Mouse (Mus musculus) mature B cell (primary cell): ENCODE measurements around the gene Clcn7.
"Not testable (repeated sequence)": the region's sequence is repeated elsewhere in the genome, so short reads cannot be mapped to it uniquely, and the experiment has no call there.

Source experiments
- in situ Hi-C: fragments of 300-500 bp; cut with MboI; formaldehyde crosslinking; loops from 2 replicates; pipeline ENCODE4 v1.14.3; 2019

The Clcn7 gene

DNA sequence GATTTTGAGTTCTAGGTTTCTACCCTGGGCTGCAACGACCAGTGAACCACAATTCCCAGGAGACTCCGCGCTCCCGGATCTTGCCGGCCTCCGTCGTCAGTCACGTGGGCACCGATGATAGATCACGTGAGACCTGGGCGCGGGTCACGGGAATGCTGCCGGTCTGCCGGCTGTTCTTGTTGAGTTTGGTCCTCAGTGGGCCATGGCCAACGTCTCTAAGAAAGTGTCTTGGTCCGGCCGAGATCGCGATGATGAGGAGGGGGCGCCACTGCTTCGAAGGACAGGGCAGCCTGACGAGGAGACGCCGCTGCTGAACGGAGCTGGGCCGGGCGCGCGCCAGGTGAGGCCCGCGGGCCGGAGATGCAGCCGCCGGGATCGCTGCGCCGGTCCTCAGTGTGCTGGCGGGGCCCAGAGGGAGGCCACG lies at the start of gene Clcn7:
TSS of gene Clcn7 (plus strand) at position 117 of the 424 bp plus-strand sequence.
- in situ Hi-C loops, result no loop called here

DNA sequence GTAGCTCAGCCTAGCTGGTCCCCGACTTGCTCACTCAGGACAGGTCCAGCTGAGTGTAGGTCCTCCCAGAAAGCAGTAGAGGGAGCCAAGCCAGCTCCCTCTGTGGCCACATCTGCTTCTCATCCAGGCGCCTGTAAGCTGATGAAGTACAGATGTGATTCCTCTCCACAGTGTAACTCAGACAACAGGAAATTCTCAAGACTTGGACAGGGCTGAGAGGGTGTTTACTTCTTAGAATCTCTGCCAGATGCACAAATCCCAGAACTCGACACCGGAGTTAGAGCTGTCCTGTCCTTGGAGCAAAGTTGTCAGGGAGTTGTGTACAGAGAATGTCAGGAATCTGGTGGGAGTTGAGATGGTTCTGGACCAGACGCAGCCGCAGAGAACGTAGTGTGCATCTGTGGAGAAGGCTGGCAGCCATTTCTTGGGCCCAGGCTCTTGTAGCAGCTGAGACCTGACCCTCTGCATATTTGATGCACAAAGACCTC lies 49.7 kb upstream of the Clcn7 start, which contains the start of gene Tmem204:
TSS of gene Tmem204 (minus strand) at position 148 of the 488 bp plus-strand sequence.
- in situ Hi-C loops, result no loop called here

DNA sequence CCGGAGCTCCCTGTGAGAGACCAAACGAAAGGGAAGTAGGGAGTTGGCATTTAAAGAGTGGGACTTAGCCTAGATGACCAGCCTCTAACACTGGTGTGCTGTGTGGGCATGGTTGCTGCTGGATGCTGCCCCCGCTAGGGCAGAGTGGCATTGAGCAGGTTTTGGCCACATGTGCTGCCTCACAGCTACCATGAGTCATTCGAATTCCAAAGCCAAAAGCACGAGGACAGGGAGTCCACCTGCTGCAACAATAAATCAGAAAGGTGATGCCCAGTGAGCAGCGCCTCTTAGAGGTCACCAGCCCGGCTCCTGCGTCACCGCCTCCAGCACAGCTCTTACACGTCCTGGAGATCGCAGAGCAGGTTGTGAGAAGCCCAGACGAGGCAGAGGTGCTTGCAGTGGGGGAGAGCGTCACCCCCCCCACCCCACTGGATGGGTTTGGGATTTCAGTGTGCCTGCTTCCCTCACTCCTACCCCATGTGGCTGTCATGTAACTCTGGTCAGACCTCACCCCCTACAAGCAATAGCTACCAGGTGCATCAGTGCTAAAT lies 48.3 kb upstream of the Clcn7 start:
- in situ Hi-C loops, result no loop called here

DNA sequence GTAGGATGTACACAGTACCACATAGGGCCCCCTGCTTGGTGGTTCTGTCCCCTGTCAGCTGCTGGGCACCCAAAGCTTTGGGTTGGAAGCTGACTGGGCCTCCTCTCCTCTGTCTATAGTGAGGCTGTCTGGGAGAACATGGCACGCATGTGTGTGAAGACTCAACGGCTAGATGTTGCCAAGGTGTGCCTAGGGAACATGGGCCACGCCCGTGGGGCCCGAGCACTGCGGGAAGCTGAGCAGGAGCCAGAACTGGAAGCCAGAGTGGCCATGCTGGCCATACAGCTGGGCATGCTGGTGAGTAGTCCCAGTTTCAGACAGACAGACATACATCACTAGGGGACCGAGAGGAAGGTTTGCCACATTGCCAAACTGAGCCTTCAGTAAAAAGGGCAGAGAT lies 46.5 kb upstream of the Clcn7 start:
- in situ Hi-C loops, result no loop called here

DNA sequence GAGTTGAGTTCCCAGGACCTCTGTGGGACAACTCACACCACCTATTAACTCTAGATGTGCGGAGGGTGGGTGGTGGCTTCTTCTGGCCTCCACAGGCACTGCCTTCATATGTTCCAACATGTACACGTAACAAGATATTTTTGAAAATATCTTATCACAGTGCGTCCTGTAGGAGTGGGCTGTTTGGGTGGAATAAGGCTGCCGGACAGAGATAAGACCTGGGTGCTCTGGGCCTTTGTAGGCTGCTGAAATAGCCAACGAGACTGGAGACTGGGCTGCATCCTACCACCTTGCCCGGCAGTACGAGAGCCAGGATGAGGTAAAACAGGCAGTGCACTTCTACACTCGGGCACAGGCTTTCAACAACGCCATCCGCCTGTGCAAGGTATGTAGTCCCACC lies 44.0 kb upstream of the Clcn7 start:
- in situ Hi-C loops, result no loop called here

DNA sequence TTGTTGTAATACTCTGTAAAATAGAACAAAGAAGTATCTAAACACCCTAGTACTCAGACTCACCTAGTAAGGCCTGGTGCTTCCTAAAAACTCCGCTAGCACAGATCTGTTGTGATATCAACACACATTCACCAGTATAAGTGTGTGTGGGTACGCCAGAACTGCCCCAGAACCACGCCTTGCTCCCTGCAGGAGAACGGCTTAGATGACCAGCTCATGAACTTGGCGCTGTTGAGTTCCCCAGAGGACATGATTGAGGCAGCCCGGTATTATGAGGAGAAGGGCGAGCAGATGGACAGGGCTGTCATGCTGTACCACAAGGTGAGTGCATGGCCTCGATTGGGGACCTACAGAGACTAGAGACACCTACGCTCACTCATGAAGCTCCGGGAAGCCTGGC lies 42.7 kb upstream of the Clcn7 start:
- in situ Hi-C loops, result no loop called here

DNA sequence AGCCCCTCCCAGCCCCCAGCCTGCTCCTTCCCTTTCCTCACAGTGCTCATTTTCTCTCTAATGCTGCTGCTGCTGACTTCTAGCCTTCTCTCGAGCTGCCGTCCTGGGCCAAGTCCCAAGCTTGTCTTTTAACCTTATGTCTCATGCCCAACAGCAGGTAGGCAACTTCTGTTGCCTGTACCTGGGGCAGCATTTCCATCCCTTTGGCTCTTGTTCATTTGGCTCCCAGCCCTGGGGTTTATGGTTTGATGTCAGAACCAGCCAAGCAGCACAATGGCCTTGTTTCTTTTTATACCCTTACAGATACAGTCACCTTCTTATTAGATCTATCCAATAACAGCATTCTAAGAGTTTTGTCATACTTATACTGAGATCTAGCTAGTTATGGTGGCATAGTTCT lies 37.0 kb upstream of the Clcn7 start:
- in situ Hi-C loops, result no loop called here

DNA sequence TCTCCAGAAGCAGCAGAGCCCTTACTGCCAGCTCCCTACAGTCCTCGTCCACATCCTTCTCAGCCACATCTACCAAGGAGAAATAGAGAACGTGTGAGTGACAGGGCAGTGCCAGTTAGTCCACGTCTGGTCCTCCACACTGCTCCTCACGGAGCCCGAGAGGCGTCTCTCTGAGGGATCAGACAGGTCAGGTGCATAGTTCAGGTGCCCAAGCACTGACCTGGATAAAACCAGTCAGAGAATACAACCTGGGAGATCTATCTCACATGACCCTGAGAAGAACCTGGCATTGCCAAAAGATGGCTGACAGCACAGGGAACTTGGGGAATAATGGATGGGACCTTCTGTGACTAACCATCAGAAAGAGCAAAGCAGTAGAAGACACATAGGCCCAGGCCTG lies 33.1 kb upstream of the Clcn7 start:
- in situ Hi-C loops, result no loop called here

DNA sequence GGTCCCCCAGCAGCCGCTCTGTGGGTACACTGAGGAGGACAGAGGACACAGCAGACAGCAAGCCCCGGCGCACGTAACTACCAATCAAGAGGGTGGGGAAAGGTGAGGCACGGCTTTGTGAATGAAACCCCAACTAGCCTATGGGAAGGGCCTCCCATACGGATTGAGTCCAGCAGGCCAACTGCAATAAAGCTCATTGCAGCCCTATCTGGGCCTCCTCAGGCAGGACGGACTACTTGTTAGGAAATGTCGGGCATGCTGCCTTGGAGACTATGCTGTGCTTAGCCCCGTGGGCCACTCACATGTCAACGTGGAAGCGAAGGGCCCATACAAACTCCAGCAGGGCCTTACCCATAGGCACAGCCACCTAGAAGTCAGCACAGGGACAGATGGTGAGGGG lies 31.9 kb upstream of the Clcn7 start:
- in situ Hi-C loops, result no loop called here

DNA sequence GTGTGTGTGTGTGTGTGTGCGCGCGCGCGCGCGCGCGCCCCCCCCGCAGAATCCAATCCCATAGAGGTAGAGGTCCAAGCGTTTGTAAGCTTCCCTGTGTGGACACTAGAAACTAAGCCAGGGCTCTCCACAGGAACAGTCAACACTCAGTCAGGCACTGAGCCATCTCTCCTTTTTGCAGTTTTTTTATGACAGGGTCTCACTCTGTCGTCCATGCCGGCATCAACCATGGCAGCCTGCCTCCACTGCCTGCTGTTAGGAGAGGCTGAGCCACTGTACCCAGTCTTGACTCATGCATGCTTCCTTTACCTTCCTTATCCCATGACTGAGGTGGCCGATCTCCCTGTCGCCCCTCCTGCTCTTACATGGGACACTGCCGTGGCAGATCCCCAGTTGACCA lies 25.4 kb upstream of the Clcn7 start:
- in situ Hi-C loops, result no loop called here

DNA sequence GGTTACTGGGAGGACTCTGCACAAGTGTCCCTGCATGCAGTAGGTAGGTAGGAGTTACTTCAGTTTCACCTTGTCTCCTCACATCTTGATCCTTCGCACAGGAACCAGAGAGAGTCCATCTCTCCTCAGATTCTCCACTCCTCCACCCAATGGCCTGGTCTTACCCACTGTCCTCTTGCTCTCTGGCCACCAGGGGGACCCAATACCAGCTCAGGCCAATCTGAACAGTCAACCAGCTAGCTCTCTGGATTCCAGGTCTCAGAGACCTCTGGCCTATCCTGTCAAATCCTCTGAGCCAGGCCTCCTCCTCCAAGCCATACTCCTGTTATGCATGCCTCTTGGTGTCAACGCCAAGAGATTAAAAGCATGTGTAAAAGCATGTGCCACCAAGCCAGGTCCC lies 23.6 kb upstream of the Clcn7 start:
- in situ Hi-C loops, result no loop called here

DNA sequence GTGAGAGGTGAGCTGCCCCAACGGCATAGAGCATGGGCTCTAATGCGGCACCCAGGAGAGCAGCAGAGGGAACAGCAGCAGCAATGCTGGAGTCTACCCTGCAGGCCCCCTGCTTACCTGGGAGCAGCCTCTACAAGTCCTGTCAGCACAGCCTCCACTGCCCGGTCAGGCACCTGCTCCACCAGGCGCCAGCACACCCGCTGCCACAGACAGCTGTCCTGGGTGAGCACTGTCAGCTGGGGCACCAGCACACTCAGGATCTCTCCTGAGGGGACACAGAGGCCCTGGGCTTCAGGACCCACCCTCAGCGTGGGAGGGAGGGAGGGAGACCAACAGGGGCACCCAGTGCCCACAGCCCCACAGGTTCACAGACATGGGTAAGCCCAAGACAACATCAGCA lies 22.6 kb upstream of the Clcn7 start:
- in situ Hi-C loops, result no loop called here

DNA sequence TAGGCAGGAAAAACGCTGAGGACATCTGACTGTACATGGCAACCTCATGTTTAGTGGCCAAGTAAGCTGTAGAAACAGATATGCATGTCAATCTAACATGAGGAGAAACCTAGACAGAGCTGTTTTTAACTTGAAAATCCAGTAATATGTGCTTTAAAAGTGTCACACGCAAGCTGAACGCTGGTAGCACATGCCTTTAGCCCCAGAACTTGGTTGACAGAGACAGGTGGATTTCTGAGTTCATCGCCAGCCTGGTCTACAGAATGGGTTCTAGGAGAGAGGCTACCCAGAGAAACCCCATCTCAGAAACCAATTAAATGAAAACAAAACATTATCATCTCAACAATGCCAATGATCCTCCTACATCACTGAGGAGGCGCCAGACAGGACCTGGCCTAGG lies 22.0 kb upstream of the Clcn7 start:
- in situ Hi-C loops, result no loop called here

DNA sequence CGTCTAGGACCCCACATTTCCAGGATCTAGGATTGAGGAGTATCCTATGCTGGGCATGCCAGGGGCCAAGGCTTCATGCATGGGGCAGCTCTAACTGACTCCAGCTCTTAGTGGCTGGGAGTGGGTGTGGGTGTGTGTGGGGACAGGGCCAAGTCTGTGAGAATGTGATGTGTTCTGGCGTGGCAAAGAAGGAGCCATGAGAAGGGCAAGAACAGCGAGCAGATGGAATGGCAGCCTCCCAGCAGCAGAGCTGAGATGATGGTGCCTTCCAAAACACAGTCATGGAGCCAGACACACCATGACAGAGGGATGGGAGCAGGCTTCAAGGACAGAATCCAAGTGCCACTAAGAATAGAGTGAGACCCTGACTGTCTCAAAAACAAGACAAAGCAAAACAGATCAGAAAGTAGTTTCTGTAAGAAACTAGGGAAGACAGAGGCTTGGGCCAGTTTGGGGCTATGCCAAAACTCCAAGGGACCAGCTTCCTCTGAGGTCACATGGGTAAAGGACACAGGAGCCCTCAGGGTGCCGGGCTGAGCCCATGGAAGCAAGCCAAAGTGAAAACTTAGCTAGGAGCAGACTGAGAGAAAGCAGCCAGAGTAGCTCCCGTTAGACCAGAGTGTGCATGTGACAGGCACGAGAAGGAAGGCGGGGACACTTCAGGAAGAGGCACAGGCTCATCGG lies 21.3 kb upstream of the Clcn7 start:
- in situ Hi-C loops, result no loop called here

DNA sequence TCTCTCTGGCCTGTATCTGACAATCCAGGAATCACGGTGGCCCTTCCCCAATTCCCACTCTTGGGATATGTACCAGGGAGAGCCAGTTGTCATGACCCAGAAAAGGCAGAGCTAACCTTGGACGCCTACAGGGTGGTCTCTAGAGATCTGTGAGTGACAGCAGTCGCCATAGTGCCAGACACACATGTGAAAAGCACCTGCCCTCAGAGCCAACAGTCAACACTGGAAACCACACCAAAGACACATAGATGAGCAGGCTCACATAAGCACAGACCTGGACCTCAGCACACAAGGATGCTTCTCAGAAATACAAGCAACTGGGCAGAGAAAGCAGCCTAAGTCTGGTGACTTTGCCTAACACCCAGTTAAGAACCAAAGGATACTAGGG lies 20.8 kb upstream of the Clcn7 start:
- in situ Hi-C loops, result no loop called here

DNA sequence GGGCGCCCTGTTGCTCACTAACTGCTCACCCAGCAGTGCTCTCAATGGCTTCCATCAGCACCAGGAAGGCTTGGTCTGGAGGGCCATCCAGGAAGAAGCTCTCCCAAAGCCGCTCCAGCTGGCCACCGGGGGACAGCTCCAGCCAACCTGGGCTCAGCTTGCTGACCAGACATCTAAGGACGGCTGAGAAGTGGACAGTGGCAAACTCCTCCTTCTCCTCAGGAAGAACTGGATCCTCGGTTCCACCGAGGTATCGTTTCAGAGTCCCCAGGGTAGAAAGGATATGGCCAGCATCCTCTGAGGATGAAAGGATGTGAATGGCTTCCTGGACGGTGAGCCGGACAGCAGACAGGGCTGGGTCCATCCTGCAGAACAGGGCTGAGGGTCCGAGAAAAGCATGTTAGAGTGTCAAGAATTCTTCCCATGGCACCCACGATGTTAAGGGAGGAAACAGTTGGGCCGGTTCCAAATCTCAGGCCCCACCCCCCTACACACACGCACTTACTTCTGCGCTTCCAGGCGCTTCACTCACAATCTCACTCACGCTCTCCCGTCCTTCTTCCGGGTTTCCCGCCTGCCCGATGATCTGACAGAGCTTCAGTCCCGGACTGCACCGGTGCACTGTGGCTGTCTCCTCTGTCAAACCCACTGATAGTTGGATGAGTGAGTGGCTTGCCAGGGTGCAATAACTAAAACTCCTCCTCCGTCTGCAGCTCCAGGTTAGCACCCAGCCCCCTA lies 18.1 kb upstream of the Clcn7 start:
- in situ Hi-C loops, result no loop called here

DNA sequence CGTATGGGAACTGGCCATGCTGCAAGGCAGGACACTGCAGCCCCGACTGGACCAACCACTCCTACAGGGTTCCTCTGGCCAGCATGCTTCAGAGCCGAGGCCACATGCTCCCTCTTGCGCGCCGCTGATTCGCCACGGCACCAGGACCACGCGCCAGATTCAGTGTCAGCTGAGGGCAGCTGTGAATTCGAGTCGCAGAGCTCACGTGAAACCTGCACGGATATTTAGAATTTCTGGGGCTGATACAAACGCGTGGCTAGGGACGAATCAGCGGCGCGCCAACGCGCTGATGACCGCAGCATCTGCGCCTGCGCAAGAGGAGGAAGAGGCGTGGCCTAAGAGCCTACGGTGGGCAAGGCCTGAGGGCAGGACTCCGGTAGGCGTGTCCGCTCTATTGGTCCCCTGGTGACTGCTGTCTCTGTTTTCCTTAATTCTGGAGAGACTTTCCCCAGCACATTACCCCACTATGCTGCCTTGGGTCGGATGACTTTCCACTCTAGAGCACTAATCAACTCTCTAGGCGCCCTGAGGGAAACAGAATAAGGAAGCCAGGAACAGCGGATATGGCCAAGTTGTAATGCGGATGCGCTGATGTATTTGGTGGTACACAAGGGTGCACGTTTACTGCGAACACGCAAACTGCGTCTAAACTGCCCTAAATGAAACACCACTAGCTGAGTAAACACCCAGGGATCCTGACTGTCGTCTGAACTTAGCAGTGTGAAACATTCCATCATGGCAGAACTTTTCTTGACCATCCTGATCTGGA lies 17.3 kb upstream of the Clcn7 start, which contains the start of gene Telo2:
TSS of gene Telo2 (minus strand) at position 304 of the 769 bp plus-strand sequence.
- in situ Hi-C loops, result no loop called here

DNA sequence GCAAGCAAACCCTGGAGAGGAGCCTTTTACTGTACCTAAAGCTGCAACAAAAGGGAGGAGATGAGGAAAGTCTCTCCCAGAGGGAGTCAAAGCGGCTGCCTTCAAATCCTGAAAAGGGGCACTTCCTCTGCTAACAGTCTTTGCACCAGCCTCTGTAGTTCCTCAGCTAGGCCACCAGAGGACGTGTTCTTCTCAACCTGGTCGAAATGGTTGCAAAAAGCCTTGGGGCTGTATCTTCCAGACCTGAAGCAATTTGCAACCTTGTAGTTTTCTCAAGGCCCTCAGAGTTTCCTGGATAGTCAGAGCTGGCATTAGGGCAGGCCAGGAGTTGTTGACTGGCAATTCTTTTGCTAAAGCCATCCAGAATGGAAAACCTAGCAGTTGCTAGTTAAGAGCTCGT lies 15.9 kb upstream of the Clcn7 start:
- in situ Hi-C loops, result no loop called here

DNA sequence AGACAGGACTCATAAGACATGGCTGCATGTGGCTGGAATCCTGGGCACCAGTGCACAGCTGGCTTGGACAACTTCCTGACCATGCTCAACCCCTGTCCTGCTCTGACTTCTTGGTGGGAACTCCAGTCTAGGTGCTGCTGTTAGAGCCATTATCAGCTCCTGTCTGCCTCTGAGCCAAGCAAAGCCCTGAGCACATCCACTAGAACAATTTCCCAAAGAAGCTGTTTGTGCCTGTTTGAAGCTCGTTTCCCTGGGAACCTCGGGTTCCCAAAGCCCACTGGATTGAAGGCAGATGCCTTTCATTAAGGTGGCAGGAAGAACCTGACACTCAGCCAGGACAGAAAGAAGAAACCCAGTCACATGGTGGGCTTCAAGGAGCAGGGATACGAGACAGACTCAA lies 12.8 kb upstream of the Clcn7 start, which contains the start of gene Ptx4:
TSS of gene Ptx4 (plus strand) at position 355 of the 400 bp plus-strand sequence.
- in situ Hi-C loops, result loop anchor here (5.0 kb wide), 1 partner anchor 152 kb away; the partner anchor contains the start of gene Ube2i

DNA sequence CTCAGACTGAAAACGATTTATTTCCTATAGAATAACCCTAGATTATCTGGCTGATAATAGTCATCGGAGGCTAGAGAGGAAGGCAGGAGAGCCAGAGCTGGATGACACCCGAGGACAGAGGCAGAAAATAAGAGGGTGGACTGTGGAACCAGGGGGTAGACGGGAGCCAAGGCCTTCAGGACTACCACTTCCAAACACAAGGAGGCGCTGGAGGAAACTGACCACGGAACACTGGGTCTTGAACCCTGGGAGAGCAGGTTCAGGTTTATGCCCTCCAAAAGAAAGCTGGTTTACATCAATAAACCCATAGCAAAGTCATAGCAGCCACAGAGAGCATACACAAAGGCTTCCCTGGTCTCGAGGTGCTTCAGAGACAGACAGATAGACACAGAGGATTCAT lies 9.2 kb upstream of the Clcn7 start:
- in situ Hi-C loops, result loop anchor here (5.0 kb wide), 1 partner anchor 148 kb away; the partner anchor contains the start of gene Ube2i

DNA sequence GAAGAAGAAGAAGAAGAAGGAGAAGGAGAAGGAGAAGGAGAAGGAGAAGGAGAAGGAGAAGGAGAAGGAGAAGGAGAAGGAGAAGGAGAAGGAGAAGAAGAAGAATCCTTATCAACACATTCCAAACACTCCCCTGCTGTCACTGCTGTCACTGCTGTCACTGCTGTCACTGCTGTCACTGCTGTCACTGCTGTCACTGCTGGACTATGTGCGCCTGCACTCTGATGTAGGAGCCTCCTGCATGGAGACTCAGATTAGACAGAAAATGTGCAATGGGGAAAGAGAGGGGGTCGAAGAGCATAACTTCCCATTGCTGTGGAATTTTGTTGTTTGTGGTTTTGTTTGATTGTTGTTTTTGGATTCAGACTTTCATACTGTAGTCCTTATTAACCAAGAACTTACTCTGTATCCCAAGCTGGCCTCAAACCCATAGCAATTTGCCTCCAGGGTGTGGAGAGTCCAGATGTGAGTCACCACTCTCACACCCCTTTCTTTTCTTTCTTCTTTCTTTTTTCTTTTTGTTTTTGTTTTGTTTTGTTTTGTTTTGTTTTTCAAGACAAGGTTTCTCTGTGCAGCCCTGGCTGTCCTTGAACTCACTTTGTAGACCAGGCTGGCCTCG lies 7.6 kb upstream of the Clcn7 start:
- in situ Hi-C loops, result not testable (repeated sequence)

DNA sequence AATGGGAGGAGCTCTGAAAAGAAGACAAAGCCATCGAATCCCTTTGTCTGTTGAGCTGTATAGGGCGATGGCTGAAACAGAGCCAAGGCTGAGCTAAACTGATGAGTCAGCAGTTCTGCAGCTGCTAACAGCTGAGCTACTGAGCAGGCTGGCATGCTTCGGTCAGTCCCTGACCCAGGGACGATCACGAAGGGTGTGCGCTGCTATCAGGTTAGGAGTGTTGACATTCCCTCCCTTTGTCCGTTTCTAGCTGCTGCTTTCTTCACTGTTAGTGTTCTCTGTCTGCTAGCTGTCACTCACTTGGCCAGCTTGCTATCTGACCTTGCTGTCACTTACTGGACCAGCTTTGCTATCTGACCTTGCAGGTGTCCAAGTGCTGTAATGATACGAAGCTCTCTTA lies 6.1 kb upstream of the Clcn7 start:
- in situ Hi-C loops, result no loop called here
